Mouse (Mus musculus) heart, adult 2 months (tissue): ENCODE measurements around the gene Ank3. TPM values are rescaled to one million over a fixed set of nuclear protein-coding genes. Genes with fewer than 3 reads are reported as not detected.

ENCODE experiments used
- DNase-seq, 2 experiments: peaks; one replicate each; pipeline ENCODE4 v3.0.0; 2021
- H3K27ac ChIP-seq: fragments of 200-600 bp; 2 replicates; pipeline ENCODE4 v1.8.1; 2022
- H3K27me3 ChIP-seq: fragments of 200-500 bp; 2 replicates; pipeline ENCODE4 v1.6.1; 2012; ENCODE audit warnings: mild to moderate bottlenecking, low read length, inconsistent platforms, mixed read lengths; ENCODE audit not compliant: control insufficient read depth, insufficient read depth
- H3K36me3 ChIP-seq: fragments of 200-500 bp; 2 replicates; pipeline ENCODE4 v1.6.1; 2012; ENCODE audit warnings: low read length, inconsistent platforms; ENCODE audit not compliant: control insufficient read depth, insufficient read depth
- H3K4me1 ChIP-seq: fragments of 200-500 bp; 2 replicates; pipeline ENCODE4 v1.6.1; 2011; ENCODE audit warnings: low read length; ENCODE audit not compliant: control insufficient read depth, insufficient read depth
- H3K4me3 ChIP-seq: fragments of 200-600 bp; 2 replicates; pipeline ENCODE4 v1.8.1; 2022
- H3K79me2 ChIP-seq: fragments of 200-500 bp; replicated peaks from 2 replicates; pipeline ENCODE4 v1.6.1; 2012; ENCODE audit warnings: mild to moderate bottlenecking, inconsistent platforms, low read length, moderate library complexity, mixed read lengths; ENCODE audit not compliant: control insufficient read depth, insufficient read depth
- H3K9ac ChIP-seq: fragments of 200-500 bp; 2 replicates; pipeline ENCODE4 v1.6.1; 2012; ENCODE audit warnings: low read depth, mild to moderate bottlenecking, control low read depth, inconsistent platforms, low read length, mixed read lengths
- CTCF ChIP-seq: fragments of 200-600 bp; IDR thresholded peaks from 2 replicates; pipeline ENCODE4 v1.8.1; 2022; ENCODE audit warnings: antibody characterized with exemption, mild to moderate bottlenecking, moderate library complexity
- EP300 ChIP-seq: fragments of 200-500 bp; IDR thresholded peaks from 2 replicates; pipeline ENCODE4 v1.6.1; 2011; ENCODE audit warnings: low read depth, low read length, control low read depth; ENCODE audit not compliant: insufficient read depth
- POLR2A ChIP-seq: fragments of 200-500 bp; IDR thresholded peaks from 2 replicates; pipeline ENCODE4 v1.6.1; 2011; ENCODE audit warnings: mild to moderate bottlenecking, low read depth, low read length, control low read depth; ENCODE audit not compliant: insufficient read depth
- WGBS: fragments of 180-500 bp; shearing (Covaris S2); methylation state at CpG from one replicate; pipeline ENCODE4 v1.1.7; 2018; 5-methylcytosine and 5-hydroxymethylcytosine counted together
- intact Hi-C: fragments of 180-260 bp; cut with DNase I; formaldehyde crosslinking; loops from one replicate; pipeline ENCODE4 v1.15.1; 2025
- polyA plus RNA-seq: library from polyadenylated mRNA; depleted of rRNA; stranded (reverse); fragments of >200 nt; gene quantifications from 2 replicates; pipeline ENCODE4 v1.2.3, GENCODE M21; 2012
- total RNA-seq, 2 experiments: library from RNA; stranded (reverse); gene quantifications; 2 replicates each; pipeline ENCODE4 v1.2.3; 2021

Ank3 gene
- total and polyA plus RNA-seq, 3 experiments: 16.8 to 80.3 (median 64.6) TPM

DNA sequence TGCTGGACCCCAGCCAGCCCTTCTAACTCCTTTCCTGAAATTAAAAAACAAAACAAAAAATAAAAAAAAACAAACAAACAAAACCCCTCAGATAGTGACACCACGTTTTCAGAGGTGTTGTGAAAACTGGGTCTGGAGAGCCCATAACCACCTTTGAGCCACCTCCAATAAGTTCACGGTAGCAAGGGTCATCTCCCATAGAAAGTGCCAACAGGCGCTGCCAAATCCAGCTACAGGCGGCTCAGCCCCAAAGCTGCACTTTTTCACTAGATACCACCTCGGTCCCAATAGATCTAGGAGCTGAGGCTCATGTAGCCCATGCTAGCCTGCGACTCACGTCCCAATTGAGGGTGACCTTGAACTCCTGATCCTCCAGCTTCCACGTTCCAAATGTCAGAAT lies 547.7 kb downstream of the Ank3 start:
- Histone ChIP-seq H3K27ac (no peak overlapping the region), H3K9ac (no peak overlapping the region), H3K4me1 (peaks cover 3% of the 10 kb centered on the region; the same call in 1 of the 2 replicates), H3K36me3 (peaks cover 5% of the 10 kb centered on the region; the same call in 1 of the 2 replicates), H3K79me2 (no peaks in the 10 kb centered on the region), H3K4me3 (no peak overlapping the region), H3K27me3 (no peaks in the 10 kb centered on the region)
- intact Hi-C loops: no loop called here
- WGBS: 81% methylated on average over 8 of the region's 8 CpGs
- DNase-seq: no peak
- no peak for TF ChIP-seq POLR2A
- no peak for TF ChIP-seq CTCF
- TF ChIP-seq EP300: no peak

DNA sequence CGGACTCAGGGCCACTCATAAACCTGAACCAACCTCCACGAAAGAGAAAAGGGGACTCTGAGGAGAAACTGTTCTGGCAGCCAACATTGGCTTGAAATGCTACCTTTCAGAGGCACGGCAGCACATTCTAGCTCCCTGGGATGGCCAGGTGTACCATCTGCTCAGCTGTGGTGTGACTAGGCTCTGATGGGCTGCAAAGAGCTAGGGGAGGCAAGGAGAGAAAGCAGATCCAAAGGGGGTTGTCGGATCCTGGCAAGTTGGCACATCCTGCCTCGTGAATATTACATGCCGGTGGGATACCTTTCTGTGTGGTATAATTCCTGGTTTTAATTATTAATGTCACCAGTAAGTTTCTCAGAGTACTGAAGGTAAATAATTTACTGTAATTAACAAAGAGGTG lies 548.5 kb downstream of the Ank3 start:
- Histone ChIP-seq H3K27me3 (no peaks in the 10 kb centered on the region), H3K27ac (no peak overlapping the region), H3K4me1 (peaks cover 3% of the 10 kb centered on the region; the same call in 1 of the 2 replicates), H3K79me2 (no peaks in the 10 kb centered on the region), H3K4me3 (no peak overlapping the region), H3K36me3 (peaks cover 5% of the 10 kb centered on the region; the same call in 1 of the 2 replicates), H3K9ac (no peak overlapping the region)
- DNase-seq: no peak
- intact Hi-C loops: no loop called here
- 91% methylated on average over 6 of the region's 6 CpGs for WGBS
- TF ChIP-seq POLR2A (no peak), CTCF (no peak), EP300 (no peak)

DNA sequence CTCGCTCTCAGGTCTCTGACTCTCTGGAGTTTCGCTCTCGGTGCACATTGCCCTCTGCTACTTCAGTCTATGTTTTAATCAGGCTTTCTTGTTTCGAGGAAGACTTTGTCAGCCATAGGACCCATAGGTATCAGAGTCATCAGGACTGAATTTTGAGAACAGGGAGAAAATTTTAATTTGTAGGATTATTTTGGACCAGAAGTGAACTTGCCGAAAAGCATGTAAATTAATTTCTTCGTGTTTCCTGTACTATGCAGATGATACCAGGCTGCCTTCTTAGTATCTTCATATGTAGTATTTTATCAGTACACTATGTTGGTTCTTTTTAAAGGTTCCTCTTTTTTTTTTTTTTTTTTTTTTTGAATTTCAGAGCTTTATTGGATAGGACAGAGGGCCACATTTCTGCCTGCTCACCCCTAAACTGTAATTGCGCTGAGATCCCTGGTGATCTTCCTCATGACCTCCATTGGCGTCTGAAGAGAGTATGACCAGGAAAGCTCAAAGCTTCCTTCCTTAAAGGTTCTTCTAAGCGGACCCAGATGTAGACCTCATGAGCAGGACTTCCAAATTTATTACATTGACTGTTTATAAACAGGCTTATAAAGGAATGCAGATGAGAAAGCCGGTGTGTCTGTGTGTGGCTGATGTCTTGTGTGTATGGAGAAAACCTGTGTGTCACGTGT lies 551.8 kb downstream of the Ank3 start:
- peaks cover under 1% of the 10 kb centered on the region; the same call in 1 of the 2 replicates for H3K36me3 ChIP-seq
- H3K27me3 ChIP-seq: no peaks in the 10 kb centered on the region
- H3K9ac ChIP-seq: no peak overlapping the region
- TF ChIP-seq EP300: no peak
- no peak for TF ChIP-seq CTCF
- TF ChIP-seq POLR2A: no peak
- no peak overlapping the region for H3K27ac ChIP-seq
- WGBS: 84% methylated on average over 11 of the region's 11 CpGs
- no peak for DNase-seq
- no peaks in the 10 kb centered on the region for H3K4me1 ChIP-seq
- no peaks in the 10 kb centered on the region for H3K79me2 ChIP-seq
- H3K4me3 ChIP-seq: no peak overlapping the region
- intact Hi-C loops: no loop called here

DNA sequence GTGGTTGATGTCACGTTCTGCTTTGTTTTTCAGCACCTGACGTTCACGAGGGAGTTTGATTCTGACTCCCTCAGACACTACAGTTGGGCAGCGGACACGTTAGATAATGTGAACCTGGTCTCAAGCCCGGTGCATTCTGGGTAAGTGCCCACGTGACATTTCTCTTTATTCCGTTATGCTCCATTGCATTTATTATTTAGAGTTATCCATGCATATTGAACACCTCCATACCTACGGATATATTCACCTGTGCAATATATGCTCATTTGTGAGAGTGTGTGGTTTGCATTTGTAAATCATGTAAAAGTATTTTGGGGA lies 552.3 kb downstream of the Ank3 start:
- no peak for TF ChIP-seq CTCF
- Histone ChIP-seq H3K36me3 (no peaks in the 10 kb centered on the region), H3K27me3 (no peaks in the 10 kb centered on the region), H3K4me1 (no peaks in the 10 kb centered on the region), H3K4me3 (no peak overlapping the region), H3K9ac (no peak overlapping the region), H3K27ac (no peak overlapping the region), H3K79me2 (no peaks in the 10 kb centered on the region)
- DNase-seq: no peak
- intact Hi-C loops: no loop called here
- 88% methylated on average over 9 of the region's 9 CpGs for WGBS

DNA sequence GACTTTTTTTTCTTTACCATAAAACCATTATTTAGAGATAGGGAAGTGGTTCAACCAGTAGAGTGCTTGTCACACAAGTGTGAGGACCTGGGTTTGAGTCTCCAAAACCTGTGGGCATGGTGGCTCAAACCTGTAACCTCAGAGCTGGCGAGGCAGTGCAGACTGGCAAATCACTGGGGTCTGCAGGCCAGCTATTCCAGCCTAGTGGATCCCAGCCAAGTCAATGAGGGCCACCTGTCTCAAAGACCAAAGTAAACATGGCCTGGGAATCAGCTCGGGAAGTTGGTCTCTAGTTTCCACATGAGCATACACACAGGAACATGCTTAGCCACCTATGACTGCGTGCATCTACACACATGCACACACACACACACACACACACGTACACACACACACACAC lies 552.9 kb downstream of the Ank3 start:
- intact Hi-C loops: no loop called here
- Histone ChIP-seq H3K9ac (no peak overlapping the region), H3K79me2 (no peaks in the 10 kb centered on the region), H3K27ac (no peak overlapping the region), H3K4me1 (no peaks in the 10 kb centered on the region), H3K36me3 (no peaks in the 10 kb centered on the region), H3K27me3 (no peaks in the 10 kb centered on the region), H3K4me3 (no peak overlapping the region)
- no peak for TF ChIP-seq CTCF
- TF ChIP-seq EP300: no peak
- no peak for TF ChIP-seq POLR2A
- 76% methylated on average over 4 of the region's 4 CpGs for WGBS
- no peak for DNase-seq

DNA sequence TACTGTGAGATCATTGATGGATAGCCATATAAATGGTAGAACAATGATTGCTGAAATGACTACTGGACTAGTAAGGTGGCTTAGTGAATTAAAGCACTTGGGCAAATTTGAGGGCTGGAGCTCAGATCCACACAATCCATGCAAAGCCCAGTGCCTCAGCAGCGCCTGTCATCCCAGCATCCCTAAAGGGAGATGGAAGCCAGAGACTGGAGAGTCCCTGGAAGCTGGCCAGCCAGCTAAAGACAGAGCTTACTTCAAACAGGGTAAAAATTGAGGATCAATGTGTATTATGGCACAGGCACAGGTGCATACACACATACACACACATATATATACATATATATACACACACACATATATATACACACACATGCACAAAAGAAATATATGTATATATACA lies 553.7 kb downstream of the Ank3 start:
- Histone ChIP-seq H3K27ac (no peak overlapping the region), H3K4me3 (no peak overlapping the region), H3K9ac (no peak overlapping the region), H3K27me3 (no peaks in the 10 kb centered on the region), H3K36me3 (no peaks in the 10 kb centered on the region), H3K4me1 (no peaks in the 10 kb centered on the region), H3K79me2 (no peaks in the 10 kb centered on the region)
- no peak for TF ChIP-seq EP300
- TF ChIP-seq CTCF: no peak
- no peak for TF ChIP-seq POLR2A
- DNase-seq: no peak
- intact Hi-C loops: no loop called here
- 87% methylated on average over 1 of the region's 1 CpGs for WGBS
